Mouse (Mus musculus): Measurements from ENCODE around the gene Dpyd. TPM values are rescaled to one million over a fixed set of nuclear protein-coding genes. Genes with fewer than 3 reads are reported as not detected.
A peak's percentile ranks its signal among the peaks of the same experiment; 100 is the strongest.

Dpyd gene
- polyA plus RNA-seq, 1 experiment from 2014 or later: 6.6 TPM

- no peaks in the 10 kb centered on the region for H3K9me3 ChIP-seq
- H3K36me3 ChIP-seq: no peaks in the 10 kb centered on the region
- 78% methylated on average over 1 of the region's 1 CpGs for WGBS
- no peak for ATAC-seq (replicated peaks)
- no peaks in the 10 kb centered on the region for H3K4me1 ChIP-seq
- H3K27me3 ChIP-seq: no peaks in the 10 kb centered on the region
- no peak overlapping the region for H3K4me2 ChIP-seq (replicated peaks)
- H3K27ac ChIP-seq (replicated peaks): no peak overlapping the region
- no peak overlapping the region for H3K4me3 ChIP-seq
- no peak overlapping the region for H3K9ac ChIP-seq (replicated peaks)
These were observed 582.9 kb downstream of the Dpyd start for GRCm38 (mm10) chr3:119144788-119145187.

GRCm38 (mm10) chr3:119154604-119155444, 592.9 kb downstream of the Dpyd start:
- peak overlapping the region; percentile 29 for H3K4me3 ChIP-seq
- 4% methylated on average over 17 of the region's 17 CpGs for WGBS
- ATAC-seq (replicated peaks): peak; percentile 94
- H3K9me3 ChIP-seq: no peaks in the 10 kb centered on the region
- peak overlapping the region; percentile 18 for H3K9ac ChIP-seq (replicated peaks)
- H3K27me3 ChIP-seq: no peaks in the 10 kb centered on the region
- peak overlapping the region; percentile 69 for H3K27ac ChIP-seq (replicated peaks)
- H3K36me3 ChIP-seq: no peaks in the 10 kb centered on the region
- peak overlapping the region; percentile 47 for H3K4me2 ChIP-seq (replicated peaks)
- H3K4me1 ChIP-seq: peaks cover 11% of the 10 kb centered on the region

- ATAC-seq (replicated peaks): no peak
- Histone ChIP-seq H3K4me3 (no peak overlapping the region), H3K36me3 (no peaks in the 10 kb centered on the region), H3K9me3 (no peaks in the 10 kb centered on the region), H3K9ac (replicated peaks) (no peak overlapping the region), H3K27ac (replicated peaks) (no peak overlapping the region), H3K27me3 (no peaks in the 10 kb centered on the region), H3K4me1 (peaks cover 11% of the 10 kb centered on the region), H3K4me2 (replicated peaks) (no peak overlapping the region)
- WGBS: 88% methylated on average over 4 of the region's 4 CpGs
These were observed 596.7 kb downstream of the Dpyd start for GRCm38 (mm10) chr3:119158670-119159069.

GRCm38 (mm10) chr3:119165691-119166090, 603.8 kb downstream of the Dpyd start:
- peak overlapping the region; percentile 18; the same call in 1 of the 2 replicates for H3K4me2 ChIP-seq (replicated peaks)
- H3K4me1 ChIP-seq: peaks cover 11% of the 10 kb centered on the region
- H3K36me3 ChIP-seq: no peaks in the 10 kb centered on the region
- no peak overlapping the region for H3K9ac ChIP-seq (replicated peaks)
- 0 out of 2 replicates have a peak, but pooled peaks have one; percentile 38 for ATAC-seq (replicated peaks)
- H3K27me3 ChIP-seq: no peaks in the 10 kb centered on the region
- H3K9me3 ChIP-seq: no peaks in the 10 kb centered on the region
- WGBS: 14% methylated on average over 6 of the region's 6 CpGs
- no peak overlapping the region for H3K4me3 ChIP-seq
- H3K27ac ChIP-seq (replicated peaks): no peak overlapping the region

- WGBS: 29% methylated on average over 2 of the region's 2 CpGs
- ATAC-seq (replicated peaks): no peak
These were observed 606.2 kb downstream of the Dpyd start for GRCm38 (mm10) chr3:119168166-119168565.

GRCm38 (mm10) chr3:119168661-119169060, 606.7 kb downstream of the Dpyd start:
- no peaks in the 10 kb centered on the region for H3K9me3 ChIP-seq
- 48% methylated on average over 1 of the region's 1 CpGs for WGBS

More at GRCm38 (mm10) chr3:119168166-119168565, 606.2 kb downstream of the Dpyd start:
- Histone ChIP-seq H3K4me2 (replicated peaks) (no peak overlapping the region), H3K27me3 (no peaks in the 10 kb centered on the region), H3K9ac (replicated peaks) (no peak overlapping the region), H3K4me3 (no peak overlapping the region), H3K27ac (replicated peaks) (no peak overlapping the region), H3K36me3 (no peaks in the 10 kb centered on the region), H3K4me1 (peaks cover 11% of the 10 kb centered on the region), H3K9me3 (no peaks in the 10 kb centered on the region)

GRCm38 (mm10) chr3:119183261-119183660, 621.3 kb downstream of the Dpyd start:
- WGBS: 92% methylated on average over 3 of the region's 3 CpGs

More at GRCm38 (mm10) chr3:119168661-119169060, 606.7 kb downstream of the Dpyd start:
- no peaks in the 10 kb centered on the region for H3K36me3 ChIP-seq
- no peaks in the 10 kb centered on the region for H3K27me3 ChIP-seq
- no peak overlapping the region for H3K9ac ChIP-seq (replicated peaks)
- no peak overlapping the region for H3K4me3 ChIP-seq
- H3K4me1 ChIP-seq: peaks cover 11% of the 10 kb centered on the region
- no peak for ATAC-seq (replicated peaks)
- no peak overlapping the region for H3K27ac ChIP-seq (replicated peaks)
- H3K4me2 ChIP-seq (replicated peaks): no peak overlapping the region

GRCm38 (mm10) chr3:119194071-119194470, 632.1 kb downstream of the Dpyd start:
- WGBS: 72% methylated on average over 6 of the region's 6 CpGs
- no peak for ATAC-seq (replicated peaks)
- Histone ChIP-seq H3K27me3 (no peaks in the 10 kb centered on the region), H3K4me3 (no peak overlapping the region), H3K9ac (replicated peaks) (no peak overlapping the region), H3K27ac (replicated peaks) (no peak overlapping the region), H3K9me3 (no peaks in the 10 kb centered on the region), H3K4me2 (replicated peaks) (no peak overlapping the region), H3K36me3 (no peaks in the 10 kb centered on the region), H3K4me1 (no peaks in the 10 kb centered on the region)

More at GRCm38 (mm10) chr3:119183261-119183660, 621.3 kb downstream of the Dpyd start:
- Histone ChIP-seq H3K27me3 (no peaks in the 10 kb centered on the region), H3K27ac (replicated peaks) (no peak overlapping the region), H3K4me1 (no peaks in the 10 kb centered on the region), H3K9me3 (no peaks in the 10 kb centered on the region), H3K4me3 (no peak overlapping the region), H3K36me3 (no peaks in the 10 kb centered on the region), H3K4me2 (replicated peaks) (no peak overlapping the region), H3K9ac (replicated peaks) (no peak overlapping the region)
- no peak for ATAC-seq (replicated peaks)

- Histone ChIP-seq H3K27me3 (no peaks in the 10 kb centered on the region), H3K36me3 (no peaks in the 10 kb centered on the region), H3K9me3 (no peaks in the 10 kb centered on the region), H3K4me1 (no peaks in the 10 kb centered on the region), H3K4me3 (no peak overlapping the region), H3K9ac (replicated peaks) (no peak overlapping the region), H3K27ac (replicated peaks) (no peak overlapping the region), H3K4me2 (replicated peaks) (no peak overlapping the region)
- 71% methylated on average over 4 of the region's 4 CpGs for WGBS
- no peak for ATAC-seq (replicated peaks)
These were observed 633.7 kb downstream of the Dpyd start for GRCm38 (mm10) chr3:119195613-119196012.

- H3K4me1 ChIP-seq: no peaks in the 10 kb centered on the region
- H3K36me3 ChIP-seq: no peaks in the 10 kb centered on the region
- H3K27ac ChIP-seq (replicated peaks): no peak overlapping the region
- H3K27me3 ChIP-seq: no peaks in the 10 kb centered on the region
- no peak overlapping the region for H3K4me3 ChIP-seq
- no peak overlapping the region for H3K9ac ChIP-seq (replicated peaks)
- ATAC-seq (replicated peaks): no peak
- H3K4me2 ChIP-seq (replicated peaks): no peak overlapping the region
- 67% methylated on average over 2 of the region's 2 CpGs for WGBS
- no peaks in the 10 kb centered on the region for H3K9me3 ChIP-seq
These were observed 659.0 kb downstream of the Dpyd start for GRCm38 (mm10) chr3:119220763-119221412.

- Histone ChIP-seq H3K27me3 (no peaks in the 10 kb centered on the region), H3K4me2 (replicated peaks) (no peak overlapping the region), H3K4me3 (no peak overlapping the region), H3K36me3 (no peaks in the 10 kb centered on the region), H3K9me3 (no peaks in the 10 kb centered on the region), H3K27ac (replicated peaks) (no peak overlapping the region), H3K4me1 (no peaks in the 10 kb centered on the region), H3K9ac (replicated peaks) (no peak overlapping the region)
- ATAC-seq (replicated peaks): no peak
- 78% methylated on average over 3 of the region's 3 CpGs for WGBS
These were observed 681.3 kb downstream of the Dpyd start for GRCm38 (mm10) chr3:119243181-119243580.

GRCm38 (mm10) chr3:119256516-119256915, 694.6 kb downstream of the Dpyd start:
- Histone ChIP-seq H3K4me3 (no peak overlapping the region), H3K4me1 (no peaks in the 10 kb centered on the region), H3K9me3 (no peaks in the 10 kb centered on the region), H3K4me2 (replicated peaks) (no peak overlapping the region), H3K9ac (replicated peaks) (no peak overlapping the region), H3K36me3 (no peaks in the 10 kb centered on the region), H3K27me3 (no peaks in the 10 kb centered on the region), H3K27ac (replicated peaks) (no peak overlapping the region)
- ATAC-seq (replicated peaks): no peak
- WGBS: 22% methylated on average over 5 of the region's 5 CpGs

Data from forebrain, embryonic 15.5 days (tissue).